Mouse (Mus musculus) thymus, postnatal 25 days (tissue): ENCODE data around the gene Tnrc6b.
"Not testable (repeated sequence)": the region's sequence is repeated elsewhere in the genome, so short reads cannot be mapped to it uniquely, and the experiment has no call there.

Experiments
- DNase-seq: peaks from one replicate; pipeline ENCODE4 v3.0.0; 2022

Gene Tnrc6b

GRCm38 (mm10) chr15:80797757-80798156 is 86.6 kb downstream of the Tnrc6b start:
- DNase-seq, result peak; percentile 67

GRCm38 (mm10) chr15:80798367-80799073 is 87.4 kb downstream of the Tnrc6b start:
- DNase-seq, result peak; percentile 89

- peak; percentile 74 for DNase-seq
Measured at GRCm38 (mm10) chr15:80799074-80799633, 88.0 kb downstream of the Tnrc6b start.

GRCm38 (mm10) chr15:80799634-80800137 is 88.6 kb downstream of the Tnrc6b start:
- peak; percentile 60 for DNase-seq

GRCm38 (mm10) chr15:80800201-80800600 is 89.1 kb downstream of the Tnrc6b start:
- DNase-seq, result no peak

GRCm38 (mm10) chr15:80800765-80801164 is 89.7 kb downstream of the Tnrc6b start:
- no peak for DNase-seq

- DNase-seq, result no peak
Measured at GRCm38 (mm10) chr15:80801597-80801996, 90.5 kb downstream of the Tnrc6b start.

- DNase-seq, result no peak
Measured at GRCm38 (mm10) chr15:80807162-80807561, 96.0 kb downstream of the Tnrc6b start.

- DNase-seq, result no peak
Measured at GRCm38 (mm10) chr15:80810226-80810625, 99.1 kb downstream of the Tnrc6b start.

- no peak for DNase-seq
Measured at GRCm38 (mm10) chr15:80812840-80813239, 101.7 kb downstream of the Tnrc6b start.

- peak; percentile 45 for DNase-seq
Measured at GRCm38 (mm10) chr15:80814792-80815191, 103.7 kb downstream of the Tnrc6b start.

GRCm38 (mm10) chr15:80822276-80822675 is 111.2 kb downstream of the Tnrc6b start:
- DNase-seq, result peak; percentile 32

- DNase-seq, result no peak
Measured at GRCm38 (mm10) chr15:80831170-80831569, 120.1 kb downstream of the Tnrc6b start.

GRCm38 (mm10) chr15:80832808-80833207 is 121.7 kb downstream of the Tnrc6b start:
- DNase-seq, result no peak

GRCm38 (mm10) chr15:80836246-80836645 is 125.1 kb downstream of the Tnrc6b start:
- no peak for DNase-seq

GRCm38 (mm10) chr15:80838836-80839235 is 127.7 kb downstream of the Tnrc6b start:
- no peak for DNase-seq

- no peak for DNase-seq
Measured at GRCm38 (mm10) chr15:80839653-80840420, 128.7 kb downstream of the Tnrc6b start.

- no peak for DNase-seq
Measured at GRCm38 (mm10) chr15:80844262-80844661, 133.1 kb downstream of the Tnrc6b start.

- DNase-seq, result no peak
Measured at GRCm38 (mm10) chr15:80844926-80845325, 133.8 kb downstream of the Tnrc6b start.

- DNase-seq, result no peak
Measured at GRCm38 (mm10) chr15:80850004-80850403, 138.9 kb downstream of the Tnrc6b start.

- no peak for DNase-seq
Measured at GRCm38 (mm10) chr15:80850682-80851475, 139.8 kb downstream of the Tnrc6b start.

- DNase-seq, result no peak
Measured at GRCm38 (mm10) chr15:80852122-80852521, 141.0 kb downstream of the Tnrc6b start.

- not testable (repeated sequence) for DNase-seq
Measured at GRCm38 (mm10) chr15:80852527-80852926, 141.4 kb downstream of the Tnrc6b start.
